Mouse (Mus musculus) hindbrain, embryonic 13.5 days (tissue): ENCODE data around the gene Rnd1. TPM values are rescaled to one million over a fixed set of nuclear protein-coding genes. Genes with fewer than 3 reads are reported as not detected.

Source experiments
- ATAC-seq: fragments of 200-750 bp; cut with Nextera tagmentation; 2 replicates; pipeline ENCODE4 v1.8.0; 2017; ENCODE audit warnings: moderate TSS enrichment; ENCODE audit not compliant: low FRiP score
- H3K27ac ChIP-seq: fragments of 300-500 bp; sonication (generic); 2 replicates; pipeline ENCODE4 v1.5.1; 2015; ENCODE audit warnings: inconsistent platforms, mild to moderate bottlenecking, moderate library complexity
- H3K27me3 ChIP-seq: fragments of 300-500 bp; sonication (generic); 2 replicates; pipeline ENCODE4 v1.6.1; 2015; ENCODE audit warnings: mild to moderate bottlenecking, inconsistent platforms
- H3K36me3 ChIP-seq: fragments of 300-500 bp; sonication (generic); 2 replicates; pipeline ENCODE4 v1.6.1; 2015; ENCODE audit warnings: mild to moderate bottlenecking, inconsistent platforms
- H3K4me1 ChIP-seq: fragments of 300-500 bp; sonication (generic); replicated peaks from 2 replicates; pipeline ENCODE4 v1.6.1; 2015; ENCODE audit warnings: inconsistent platforms
- H3K4me2 ChIP-seq: fragments of 300-500 bp; sonication (generic); 2 replicates; pipeline ENCODE4 v1.6.1; 2015; ENCODE audit warnings: inconsistent platforms, mild to moderate bottlenecking, moderate library complexity
- H3K4me3 ChIP-seq: fragments of 300-500 bp; sonication (generic); 2 replicates; pipeline ENCODE4 v1.5.1; 2015; ENCODE audit warnings: mild to moderate bottlenecking, inconsistent platforms
- H3K9ac ChIP-seq: fragments of 300-500 bp; sonication (generic); 2 replicates; pipeline ENCODE4 v1.6.1; 2015; ENCODE audit warnings: mild to moderate bottlenecking, inconsistent platforms
- H3K9me3 ChIP-seq: fragments of 300-500 bp; sonication (generic); 2 replicates; pipeline ENCODE4 v1.6.1; 2016; ENCODE audit warnings: inconsistent platforms
- WGBS: fragments of 180-500 bp; shearing (Covaris S2); methylation state at CpG from one replicate; pipeline ENCODE4 v1.1.7; 2015; 5-methylcytosine and 5-hydroxymethylcytosine counted together
- polyA plus RNA-seq: library from polyadenylated mRNA; unstranded; fragments of >200 nt; fragmentation: Nextera tagmentation; extraction: Ambion mirVana; gene quantifications from 2 replicates; pipeline ENCODE4 v1.2.1, GENCODE M21; 2015

The Rnd1 gene
- polyA plus RNA-seq, 1 experiment from 2014 or later, result 7.4 TPM

DNA sequence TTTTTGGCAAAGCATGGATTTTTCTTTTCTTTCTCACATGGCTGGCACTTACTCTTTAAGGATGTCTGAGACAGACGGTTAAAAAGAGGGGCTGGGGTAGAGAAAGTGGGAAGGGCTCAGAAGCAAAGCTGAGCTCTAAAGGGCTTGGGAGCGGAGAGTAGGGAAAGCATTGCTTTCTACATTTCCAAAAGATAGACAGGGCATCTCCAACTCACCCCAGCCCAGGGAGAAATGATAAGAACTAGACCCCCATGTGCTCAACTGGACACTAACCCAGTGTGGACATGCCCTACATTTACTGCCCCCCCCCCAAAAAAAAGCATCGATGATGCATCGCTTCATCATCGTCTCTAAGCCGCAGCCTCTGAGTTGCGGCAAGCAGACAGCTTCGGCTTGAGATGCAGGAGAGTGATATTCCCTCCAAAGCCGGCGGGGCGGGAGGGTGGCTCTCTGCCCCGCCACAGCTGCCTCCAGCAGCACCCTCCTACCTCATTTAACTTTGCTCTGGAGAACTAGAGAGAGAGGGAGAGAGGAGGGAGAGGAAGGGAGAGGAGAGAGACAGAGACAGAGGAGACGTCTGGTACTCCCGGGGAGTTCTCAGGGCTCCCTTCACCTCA is 1.5 kb downstream of the Rnd1 start:
- H3K9ac ChIP-seq, result peak overlapping the region; percentile 73
- H3K36me3 ChIP-seq, result no peaks in the 10 kb centered on the region
- H3K4me2 ChIP-seq, result peak overlapping the region; percentile 99
- peaks cover 39% of the 10 kb centered on the region for H3K4me1 ChIP-seq
- WGBS, result 9% methylated on average over 14 of the region's 14 CpGs
- H3K4me3 ChIP-seq, result peak overlapping the region; percentile 56
- no peaks in the 10 kb centered on the region for H3K9me3 ChIP-seq
- H3K27me3 ChIP-seq, result peaks cover 12% of the 10 kb centered on the region
- no peak for ATAC-seq
- H3K27ac ChIP-seq, result peak overlapping the region; percentile 71

DNA sequence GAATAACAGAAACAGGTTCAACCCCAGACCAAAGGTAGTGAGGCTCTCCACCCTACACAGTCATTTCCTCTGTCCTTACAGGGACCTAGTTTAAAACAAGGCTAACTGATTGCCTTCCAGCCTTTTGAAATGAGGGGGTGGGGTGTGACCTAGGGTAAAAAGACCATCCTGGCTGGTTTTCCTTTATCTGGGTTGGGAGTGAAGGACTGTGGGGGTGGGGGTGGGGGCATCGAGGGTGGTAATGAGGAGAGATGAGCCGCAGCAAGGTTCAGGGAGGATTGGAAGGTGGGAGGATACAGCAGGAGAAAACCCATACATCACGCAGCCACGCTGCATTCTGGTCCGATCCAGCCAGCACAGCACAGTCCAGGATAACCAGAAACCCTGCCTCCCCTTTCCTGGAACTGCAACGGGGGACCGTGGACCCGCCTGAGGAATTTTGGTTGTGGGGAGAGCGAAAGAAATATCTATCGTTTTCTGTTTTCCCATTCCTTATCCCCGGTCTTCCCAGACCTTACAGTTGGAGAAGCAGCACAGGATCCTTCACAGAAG is 2.2 kb downstream of the Rnd1 start:
- Histone ChIP-seq H3K9ac (peak overlapping the region; percentile 73), H3K36me3 (peaks cover 5% of the 10 kb centered on the region; the same call in 1 of the 2 replicates), H3K9me3 (no peaks in the 10 kb centered on the region), H3K4me3 (peak overlapping the region; percentile 56), H3K27me3 (peaks cover 12% of the 10 kb centered on the region), H3K4me2 (peak overlapping the region; percentile 99), H3K27ac (peak overlapping the region; percentile 71), H3K4me1 (peaks cover 39% of the 10 kb centered on the region)
- 0 out of 2 replicates have a peak, but pooled peaks have one; percentile 14 for ATAC-seq
- 17% methylated on average over 11 of the region's 11 CpGs for WGBS

GRCm38 (mm10) chr15:98674284-98674993 is 2.8 kb downstream of the Rnd1 start:
- WGBS, result 20% methylated on average over 7 of the region's 7 CpGs
- peak overlapping the region; percentile 73 for H3K9ac ChIP-seq
- H3K36me3 ChIP-seq, result peaks cover 5% of the 10 kb centered on the region; the same call in 1 of the 2 replicates
- no peaks in the 10 kb centered on the region for H3K9me3 ChIP-seq
- H3K4me3 ChIP-seq, result peak overlapping the region; percentile 56
- H3K4me2 ChIP-seq, result peak overlapping the region; percentile 99
- peaks cover 39% of the 10 kb centered on the region for H3K4me1 ChIP-seq
- peak; percentile 74 for ATAC-seq
- H3K27me3 ChIP-seq, result peaks cover 7% of the 10 kb centered on the region; the same call in 1 of the 2 replicates
- H3K27ac ChIP-seq, result peak overlapping the region; percentile 71

GRCm38 (mm10) chr15:98673732-98674131 is 3.5 kb downstream of the Rnd1 start:
- 86% methylated on average over 7 of the region's 7 CpGs for WGBS
- Histone ChIP-seq H3K27me3 (peaks cover 1% of the 10 kb centered on the region; the same call in 1 of the 2 replicates), H3K9me3 (no peaks in the 10 kb centered on the region), H3K4me1 (peaks cover 39% of the 10 kb centered on the region), H3K36me3 (peaks cover 5% of the 10 kb centered on the region; the same call in 1 of the 2 replicates), H3K27ac (peak overlapping the region; percentile 71; the same call in 1 of the 2 replicates), H3K9ac (0 out of 2 replicates have a peak overlapping the region, but pooled peaks have one; percentile 73), H3K4me3 (no peak overlapping the region), H3K4me2 (peak overlapping the region; percentile 99)
- ATAC-seq, result no peak

- 76% methylated on average over 4 of the region's 4 CpGs for WGBS
- no peak overlapping the region for H3K4me3 ChIP-seq
- no peaks in the 10 kb centered on the region for H3K27me3 ChIP-seq
- H3K36me3 ChIP-seq, result peaks cover 5% of the 10 kb centered on the region; the same call in 1 of the 2 replicates
- ATAC-seq, result no peak
- peak overlapping the region; percentile 13; the same call in 1 of the 2 replicates for H3K9ac ChIP-seq
- peaks cover 35% of the 10 kb centered on the region for H3K4me1 ChIP-seq
- H3K9me3 ChIP-seq, result no peaks in the 10 kb centered on the region
- H3K27ac ChIP-seq, result no peak overlapping the region
- H3K4me2 ChIP-seq, result no peak overlapping the region
Measured at GRCm38 (mm10) chr15:98672592-98672991, 4.7 kb downstream of the Rnd1 start.

DNA sequence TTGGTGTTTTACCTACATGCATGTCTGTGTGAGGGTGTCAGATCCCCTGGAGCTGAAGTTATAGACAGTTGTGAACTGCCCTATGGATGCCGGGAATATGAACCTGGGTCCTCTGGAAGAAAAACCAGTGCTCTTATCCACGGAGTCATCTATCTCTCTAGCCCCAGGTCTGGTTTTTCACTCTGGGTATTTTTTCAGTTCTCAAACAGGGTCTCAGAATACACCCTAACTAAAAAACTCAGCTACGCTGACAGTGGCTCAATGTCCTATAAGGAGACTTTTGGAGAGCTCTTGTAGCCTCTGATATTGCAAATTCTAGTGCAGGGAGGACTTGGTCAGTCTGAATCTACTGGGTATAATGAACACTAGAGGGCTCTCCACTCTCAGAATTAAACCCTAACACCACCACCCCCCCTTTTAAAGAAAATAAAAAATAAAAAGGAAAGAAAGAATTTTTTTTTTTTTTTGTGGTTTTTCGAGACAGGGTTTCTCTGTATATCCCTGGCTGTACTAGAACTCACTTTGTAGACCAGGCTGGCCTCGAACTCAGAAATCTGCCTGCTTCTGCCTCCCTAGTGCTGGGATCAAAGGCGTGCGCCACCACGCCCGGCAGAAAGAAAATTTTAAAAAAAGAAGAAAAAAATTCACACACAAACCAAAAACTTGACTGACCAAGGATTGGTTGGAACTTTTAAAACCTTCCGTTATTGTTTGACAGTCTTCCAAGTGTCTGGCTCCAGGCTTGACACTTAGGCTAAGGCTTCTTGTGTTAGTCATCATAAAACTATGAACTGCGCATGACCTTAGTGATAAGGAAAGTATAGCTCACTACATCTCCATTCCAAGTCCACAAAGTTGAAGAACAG is 13.0 kb downstream of the Rnd1 start:
- no peaks in the 10 kb centered on the region for H3K9me3 ChIP-seq
- no peak overlapping the region for H3K9ac ChIP-seq
- 84% methylated on average over 11 of the region's 11 CpGs for WGBS
- H3K27ac ChIP-seq, result no peak overlapping the region
- H3K27me3 ChIP-seq, result no peaks in the 10 kb centered on the region
- no peak overlapping the region for H3K4me2 ChIP-seq
- ATAC-seq, result no peak
- H3K4me1 ChIP-seq, result peaks cover 11% of the 10 kb centered on the region
- H3K4me3 ChIP-seq, result no peak overlapping the region
- peaks cover 5% of the 10 kb centered on the region; the same call in 1 of the 2 replicates for H3K36me3 ChIP-seq

DNA sequence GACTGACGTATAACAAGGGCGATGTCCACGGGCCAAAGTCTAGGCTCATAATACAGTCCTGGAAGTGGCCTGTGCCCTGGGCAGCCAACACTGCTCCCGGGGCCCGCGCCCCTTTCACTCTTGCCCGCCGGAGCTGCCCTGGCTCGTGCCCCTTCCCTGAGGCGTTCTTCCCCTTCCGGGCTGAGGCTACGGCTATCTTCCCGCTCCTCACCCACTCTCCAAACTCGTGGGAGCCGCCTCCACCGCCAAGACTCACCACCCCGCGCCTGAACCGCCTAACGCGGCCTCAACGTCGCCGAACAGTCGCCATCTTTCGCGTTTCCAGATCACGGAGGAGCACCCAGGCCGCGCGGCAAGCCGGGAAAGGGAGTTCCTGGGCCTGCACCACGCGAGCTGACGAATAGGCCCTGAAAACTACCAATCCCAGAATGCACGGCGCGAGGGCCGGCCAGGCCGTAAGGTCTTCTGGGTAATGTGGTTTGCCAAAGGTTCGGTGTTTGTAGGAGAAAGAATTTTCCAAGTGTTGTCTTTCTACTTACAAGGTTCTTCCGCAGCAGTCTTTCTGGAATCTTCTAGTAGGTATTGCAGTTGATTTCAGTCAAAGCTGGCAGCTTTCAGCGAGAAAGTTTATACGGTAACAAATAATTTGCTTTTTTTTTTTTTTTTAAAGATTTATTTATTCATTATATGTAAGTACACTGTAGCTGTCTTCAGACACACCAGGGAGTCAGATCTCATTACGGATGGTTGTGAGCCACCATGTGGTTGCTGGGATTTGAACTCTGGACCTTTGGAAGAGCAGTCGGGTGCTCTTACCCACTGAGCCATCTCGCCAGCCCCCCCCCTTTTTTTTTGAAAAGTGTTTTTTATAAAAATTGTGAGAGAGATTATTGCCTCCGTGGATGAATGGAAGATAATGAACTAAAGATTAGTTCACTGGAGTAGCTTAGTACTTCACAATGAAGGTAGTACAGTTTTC is 14.4 kb downstream of the Rnd1 start, which contains the start of gene Ddx23:
TSS of gene Ddx23 (minus strand) at position 328 of the 979 bp plus-strand sequence.
- Histone ChIP-seq H3K27ac (peak within 1 kb of the TSS; percentile 94), H3K4me3 (peak within 1 kb of the TSS; percentile 85), H3K9me3 (no peaks in the 10 kb centered on the region), H3K4me1 (peaks cover 11% of the 10 kb centered on the region), H3K27me3 (no peaks in the 10 kb centered on the region), H3K9ac (peak within 1 kb of the TSS; percentile 93), H3K4me2 (peak within 1 kb of the TSS; percentile 74), H3K36me3 (peaks cover 19% of the 10 kb centered on the region)
- 4% methylated on average over 48 of the region's 48 CpGs for WGBS
- ATAC-seq, result peak; percentile 96

- Histone ChIP-seq H3K4me2 (peak overlapping the region; percentile 74), H3K9ac (peak overlapping the region; percentile 93), H3K27ac (peak overlapping the region; percentile 94), H3K27me3 (no peaks in the 10 kb centered on the region), H3K4me3 (peak overlapping the region; percentile 85), H3K36me3 (peaks cover 26% of the 10 kb centered on the region), H3K4me1 (peaks cover 11% of the 10 kb centered on the region), H3K9me3 (no peaks in the 10 kb centered on the region)
- ATAC-seq, result no peak
- 1% methylated on average over 14 of the region's 14 CpGs for WGBS
Measured at GRCm38 (mm10) chr15:98662198-98662566, 15.1 kb downstream of the Rnd1 start.

DNA sequence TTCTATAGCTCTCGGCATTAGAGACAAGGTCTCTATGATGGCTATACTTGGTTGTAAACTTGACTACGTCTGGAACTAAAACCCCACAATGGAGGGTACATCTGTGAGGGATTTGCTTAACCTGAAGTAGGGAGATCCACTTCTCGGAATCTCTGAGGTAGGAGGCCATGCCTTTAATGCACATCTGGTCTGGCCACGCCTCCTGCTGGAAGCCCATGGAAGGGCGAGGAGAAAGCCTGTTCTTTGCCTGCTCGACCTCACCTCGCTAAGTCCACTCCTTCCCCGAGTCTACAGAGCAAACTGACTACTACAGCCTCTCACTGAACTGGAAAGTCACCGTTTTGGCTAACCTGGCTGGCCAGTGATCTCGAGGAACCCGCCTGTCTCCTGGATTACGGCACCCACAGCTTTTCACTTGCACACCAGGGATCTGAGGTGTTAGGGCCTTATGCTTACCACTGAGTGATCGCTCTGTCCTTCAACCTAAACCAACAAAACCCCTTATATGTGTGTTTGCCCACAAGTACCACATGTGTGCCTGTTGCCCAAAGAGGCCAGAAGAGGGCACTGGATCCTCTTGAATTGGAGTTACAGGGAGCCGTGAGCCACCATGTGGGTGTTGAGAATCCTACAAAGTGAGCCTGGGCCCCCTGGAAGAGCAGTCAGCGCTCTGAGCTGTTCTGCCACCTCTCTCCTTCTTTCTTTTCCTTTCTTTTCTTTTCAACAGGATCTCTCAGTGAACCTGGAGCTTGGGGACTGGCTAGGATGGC is 20.1 kb downstream of the Rnd1 start:
- WGBS, result 84% methylated on average over 15 of the region's 15 CpGs
- Histone ChIP-seq H3K9me3 (no peaks in the 10 kb centered on the region), H3K4me3 (no peak overlapping the region), H3K4me1 (peaks cover 11% of the 10 kb centered on the region), H3K27ac (no peak overlapping the region), H3K9ac (no peak overlapping the region), H3K36me3 (peaks cover 75% of the 10 kb centered on the region), H3K27me3 (no peaks in the 10 kb centered on the region), H3K4me2 (no peak overlapping the region)
- no peak for ATAC-seq

DNA sequence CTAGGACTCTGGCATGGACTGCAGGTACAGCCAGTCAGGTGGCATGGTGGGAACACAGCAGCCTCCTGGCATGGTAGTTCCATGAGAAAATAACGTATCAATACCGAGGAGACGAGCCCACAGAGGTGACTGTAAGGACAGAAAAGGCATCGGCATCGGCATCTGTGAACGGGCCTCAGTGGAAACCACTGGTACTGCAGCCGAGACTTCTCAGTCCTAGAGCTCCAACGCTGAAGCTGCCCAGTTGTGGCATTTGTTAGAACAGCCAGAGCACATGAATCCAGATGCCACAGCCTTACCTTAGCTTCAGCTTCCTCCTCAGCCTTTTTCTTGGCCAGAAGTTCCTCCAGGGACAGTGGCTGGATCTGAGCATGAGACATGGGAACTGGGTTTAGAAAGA is 25.1 kb downstream of the Rnd1 start:
- H3K36me3 ChIP-seq, result peaks cover 99% of the 10 kb centered on the region
- no peak overlapping the region for H3K4me3 ChIP-seq
- no peaks in the 10 kb centered on the region for H3K27me3 ChIP-seq
- no peaks in the 10 kb centered on the region for H3K9me3 ChIP-seq
- no peak overlapping the region for H3K9ac ChIP-seq
- 97% methylated on average over 8 of the region's 8 CpGs for WGBS
- H3K4me2 ChIP-seq, result no peak overlapping the region
- no peaks in the 10 kb centered on the region for H3K4me1 ChIP-seq
- no peak overlapping the region for H3K27ac ChIP-seq
- ATAC-seq, result no peak
